Mouse (Mus musculus): Measurements from ENCODE around the gene Snx1.

The Snx1 gene

DNA sequence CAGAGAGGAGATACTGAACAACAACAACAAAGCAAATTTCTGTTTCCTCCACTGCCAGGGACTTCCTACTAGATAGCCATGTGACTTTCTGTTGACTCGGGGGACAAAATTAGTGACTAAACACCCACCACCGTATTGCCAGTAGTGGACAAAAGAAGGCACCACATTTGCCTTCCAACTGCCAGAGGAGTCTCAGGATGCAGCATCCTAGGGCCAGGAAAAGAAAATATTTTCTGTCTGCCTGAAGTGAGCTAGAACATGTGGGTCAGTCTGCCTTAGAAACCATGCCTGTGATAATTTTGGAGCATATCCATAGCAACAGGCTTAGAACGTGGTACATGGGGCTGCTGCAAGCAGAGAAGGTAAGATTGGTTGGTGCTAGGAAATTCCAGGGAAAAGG is 85.6 kb downstream of the Snx1 start:
- no peak for DNase-seq

DNA sequence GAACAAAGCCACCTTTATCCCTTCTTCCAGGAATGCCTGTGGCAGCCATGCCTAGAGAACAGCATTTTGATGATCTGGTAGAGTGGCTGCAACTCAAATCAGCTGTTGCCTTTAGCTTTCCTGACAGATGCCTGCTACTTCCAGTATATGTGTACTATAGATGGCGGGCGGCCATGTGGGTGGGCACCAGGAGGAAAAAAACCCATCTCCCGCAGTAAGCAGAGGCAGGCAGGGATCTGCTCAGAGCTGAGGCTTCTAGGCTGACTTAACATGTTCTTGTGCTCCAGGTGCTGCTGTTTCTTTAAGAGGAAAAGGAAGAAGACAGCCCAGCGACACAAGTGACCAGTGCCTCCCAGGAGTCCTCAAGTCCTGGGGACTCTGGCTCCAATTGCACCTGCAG is 87.1 kb downstream of the Snx1 start:
- DNase-seq: no peak

DNA sequence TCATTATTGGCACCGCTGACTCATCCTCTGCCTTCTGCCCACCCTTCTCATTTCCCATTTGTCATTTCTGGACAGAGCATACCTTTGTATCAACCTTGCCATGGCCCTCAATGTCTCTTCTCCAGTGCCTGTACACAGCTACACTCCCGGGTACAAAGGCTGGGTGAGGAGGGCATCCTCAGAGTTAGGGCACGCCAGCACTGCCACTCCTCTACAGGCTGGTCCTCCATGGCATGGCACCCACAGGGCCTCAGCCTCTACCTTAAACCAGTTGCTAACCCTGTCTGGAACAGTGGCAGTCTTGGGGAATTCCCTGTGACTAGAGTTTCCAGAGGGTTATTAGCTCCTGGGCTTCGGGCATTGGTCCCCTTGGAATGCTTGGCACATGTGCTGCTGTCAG is 87.8 kb downstream of the Snx1 start:
- DNase-seq: no peak

Measured in cerebellum, adult 9-11 months (tissue).